Comparison of ENCODE assay signal across 29 mouse cellular contexts in the genomic region with DNA sequence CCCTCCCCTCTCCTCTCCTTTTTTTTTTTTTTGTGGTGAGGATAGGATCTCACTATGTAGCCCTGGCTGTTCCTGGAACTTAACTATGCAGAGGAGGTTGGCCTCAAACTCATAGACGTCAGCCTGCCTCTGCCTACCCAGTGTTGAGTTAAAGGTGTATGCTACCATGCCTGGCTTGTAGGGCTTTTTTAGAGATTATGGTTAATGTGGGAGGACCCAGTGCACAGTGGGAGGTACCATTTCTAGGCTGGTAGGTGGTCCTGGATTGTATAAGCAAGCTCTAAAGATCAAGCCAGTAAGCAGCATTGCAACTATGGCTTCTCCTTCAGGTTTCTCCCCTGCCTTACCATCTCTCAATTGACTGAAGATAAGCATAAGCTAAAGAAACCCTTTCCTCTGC.
"Had no signal": no experiment of that assay in that cellular context is flagged by ENCODE, and none has a peak within 500 bp of the region (broad histone marks: within the 10 kb centered on the region; RNA-seq: fewer than 3 reads in every experiment).

No protein-coding gene starts in this region.

- DNase-seq: left cerebral cortex, postnatal 4 days; liver; liver, embryonic 13.5 days; liver, postnatal 0 days; lung, adult 18-20 months; lung, adult 2 months; lung, embryonic 14.5 days; lung, postnatal 10 days; lung, postnatal 36 days; lung, postnatal 4 days; midbrain, embryonic 14.5 days had no signal

- H3K27me3 ChIP-seq: limb, embryonic 12.5 days; limb, embryonic 13.5 days; limb, embryonic 15.5 days; lung, embryonic 15.5 days; megakaryocyte, embryonic 14.5 days; midbrain, embryonic 15.5 days; neural tube, embryonic 12.5 days had no signal

- ATAC-seq: liver, embryonic 12.5 days; liver, postnatal 0 days; lung, postnatal 0 days; midbrain, embryonic 13.5 days; midbrain, embryonic 15.5 days; midbrain, embryonic 16.5 days had no signal

- H3K27ac ChIP-seq: limb, embryonic 10.5 days; limb, embryonic 12.5 days; limb, embryonic 13.5 days; limb, embryonic 15.5 days; liver, embryonic 12.5 days; liver, embryonic 13.5 days; liver, embryonic 14.5 days; liver, embryonic 15.5 days; lung, embryonic 15.5 days; macrophage; midbrain, embryonic 10.5 days; midbrain, embryonic 12.5 days; midbrain, embryonic 13.5 days; midbrain, embryonic 15.5 days; neural tube, embryonic 12.5 days had no signal

- H3K9me3 ChIP-seq: limb, embryonic 10.5 days; limb, embryonic 12.5 days; limb, embryonic 13.5 days; limb, embryonic 15.5 days; liver, embryonic 12.5 days; liver, embryonic 13.5 days; liver, embryonic 15.5 days; lung, embryonic 15.5 days; midbrain, embryonic 10.5 days; midbrain, embryonic 12.5 days; midbrain, embryonic 13.5 days; midbrain, embryonic 15.5 days; neural tube, embryonic 12.5 days had no signal

- H3K4me1 ChIP-seq: limb, embryonic 10.5 days; limb, embryonic 12.5 days; limb, embryonic 13.5 days; limb, embryonic 15.5 days; liver, embryonic 12.5 days; liver, embryonic 13.5 days; liver, embryonic 15.5 days; lung, embryonic 15.5 days; midbrain, embryonic 10.5 days; midbrain, embryonic 12.5 days; midbrain, embryonic 13.5 days; midbrain, embryonic 15.5 days; neural tube, embryonic 12.5 days had no signal

- H3K4me3 ChIP-seq: limb, embryonic 10.5 days; limb, embryonic 12.5 days; limb, embryonic 13.5 days; limb, embryonic 15.5 days; liver, embryonic 12.5 days; liver, embryonic 13.5 days; liver, embryonic 15.5 days; lung, embryonic 15.5 days; megakaryocyte, embryonic 14.5 days; midbrain, embryonic 10.5 days; midbrain, embryonic 12.5 days; midbrain, embryonic 13.5 days; midbrain, embryonic 15.5 days; myocyte; neural tube, embryonic 12.5 days had no signal

- H3K36me3 ChIP-seq: limb, embryonic 10.5 days; limb, embryonic 12.5 days; limb, embryonic 13.5 days; limb, embryonic 15.5 days; liver, embryonic 12.5 days; liver, embryonic 13.5 days; liver, embryonic 15.5 days; lung, embryonic 15.5 days; midbrain, embryonic 10.5 days; midbrain, embryonic 12.5 days; midbrain, embryonic 13.5 days; midbrain, embryonic 15.5 days; neural tube, embryonic 12.5 days had no signal

- H3K9ac ChIP-seq: limb, embryonic 12.5 days; limb, embryonic 13.5 days; limb, embryonic 15.5 days; liver, embryonic 12.5 days; liver, embryonic 13.5 days; liver, embryonic 14.5 days; liver, embryonic 15.5 days; liver, postnatal 0 days; lung, embryonic 14.5 days; lung, embryonic 15.5 days; midbrain, embryonic 12.5 days; midbrain, embryonic 13.5 days; midbrain, embryonic 15.5 days; neural tube, embryonic 12.5 days had no signal
